Mouse (Mus musculus) ES-E14 (cell line): ENCODE results near the gene Tia1. TPM values are rescaled to one million over a fixed set of nuclear protein-coding genes. Genes with fewer than 3 reads are reported as not detected.
A peak's percentile ranks its signal among the peaks of the same experiment; 100 is the strongest.

Source experiments
- DNase-seq: peaks from one replicate; pipeline ENCODE4 v3.0.0-alpha.2; 2013; ENCODE audit warnings: low read depth, low spot score
- H3K27ac ChIP-seq: 2 replicates; pipeline ENCODE4 v1.5.1; 2012; ENCODE audit warnings: low read depth, mild to moderate bottlenecking, low read length, moderate library complexity, mixed read lengths; ENCODE audit not compliant: poor library complexity, insufficient read depth, severe bottlenecking
- H3K36me3 ChIP-seq: 2 replicates; pipeline ENCODE4 v1.6.1; 2012; ENCODE audit warnings: mild to moderate bottlenecking, low read length, moderate library complexity, mixed read lengths; ENCODE audit not compliant: control insufficient read depth, poor library complexity, insufficient read depth, severe bottlenecking
- H3K4me1 ChIP-seq, 2 experiments: fragments of 150-350 bp in 1 of 2; sonication (generic) in 1 of 2; 2 replicates each; pipeline ENCODE4 v1.6.1; 2012; ENCODE audit warnings: low read length in 2 of 2, mild to moderate bottlenecking in 1 of 2, mixed read lengths in 1 of 2; ENCODE audit not compliant: control insufficient read depth in 2 of 2, insufficient read depth in 2 of 2, poor library complexity in 1 of 2
- H3K4me3 ChIP-seq, 2 experiments: fragments of 150-350 bp in 1 of 2; sonication (generic) in 1 of 2; 2 replicates each; pipeline ENCODE4 v1.5.1; 2012; ENCODE audit warnings: low read length in 2 of 2, low read depth in 1 of 2, mild to moderate bottlenecking in 1 of 2, mixed read lengths in 1 of 2; ENCODE audit not compliant: insufficient read depth in 1 of 2, poor library complexity in 1 of 2, severe bottlenecking in 1 of 2
- H3K9ac ChIP-seq: 2 replicates; pipeline ENCODE4 v1.6.1; 2012; ENCODE audit warnings: low read depth, mild to moderate bottlenecking, low read length, mixed read lengths; ENCODE audit not compliant: poor library complexity, insufficient read depth, severe bottlenecking
- H3K9me3 ChIP-seq: fragments of 150-350 bp; sonication (generic); 2 replicates; pipeline ENCODE4 v1.6.1; 2012; ENCODE audit warnings: low read depth, mild to moderate bottlenecking, low read length; ENCODE audit not compliant: control insufficient read depth, insufficient read depth
- CHD2 ChIP-seq: IDR thresholded peaks from 2 replicates; pipeline ENCODE4 v1.6.1; 2014; ENCODE audit warnings: mild to moderate bottlenecking, low read depth, low read length, inconsistent platforms
- HCFC1 ChIP-seq: IDR thresholded peaks from 2 replicates; pipeline ENCODE4 v1.6.1; 2012; ENCODE audit warnings: low read length, inconsistent platforms, borderline replicate concordance; ENCODE audit not compliant: insufficient read depth
- MAFK ChIP-seq: IDR thresholded peaks from 2 replicates; pipeline ENCODE4 v1.6.1; 2014; ENCODE audit warnings: mild to moderate bottlenecking, low read depth, low read length, inconsistent platforms; ENCODE audit not compliant: insufficient read depth
- ZC3H11A ChIP-seq: IDR thresholded peaks from 2 replicates; pipeline ENCODE4 v1.6.1; 2012; ENCODE audit warnings: low read depth, mild to moderate bottlenecking, inconsistent platforms, low read length, borderline replicate concordance
- ZNF384 ChIP-seq: IDR thresholded peaks from 2 replicates; pipeline ENCODE4 v1.6.1; 2012; ENCODE audit warnings: low read depth, low read length, inconsistent platforms
- in situ Hi-C, 2 experiments: fragments of 600-800 bp; cut with MboI; formaldehyde crosslinking; loops; one replicate each; pipeline ENCODE4 v1.15.1; 2025; ENCODE audit warnings: low sequenced_read_pairs in 2 of 2, inconsistent platforms in 1 of 2; ENCODE audit not compliant: unreplicated experiment in 2 of 2
- total RNA-seq: library from RNA; depleted of rRNA; stranded (reverse); fragments of 300-350 nt; gene quantifications from 2 replicates; pipeline ENCODE4 v1.2.3, GENCODE M21; 2012

Gene Tia1
- total RNA-seq, 1 experiment = 46.1 TPM

DNA sequence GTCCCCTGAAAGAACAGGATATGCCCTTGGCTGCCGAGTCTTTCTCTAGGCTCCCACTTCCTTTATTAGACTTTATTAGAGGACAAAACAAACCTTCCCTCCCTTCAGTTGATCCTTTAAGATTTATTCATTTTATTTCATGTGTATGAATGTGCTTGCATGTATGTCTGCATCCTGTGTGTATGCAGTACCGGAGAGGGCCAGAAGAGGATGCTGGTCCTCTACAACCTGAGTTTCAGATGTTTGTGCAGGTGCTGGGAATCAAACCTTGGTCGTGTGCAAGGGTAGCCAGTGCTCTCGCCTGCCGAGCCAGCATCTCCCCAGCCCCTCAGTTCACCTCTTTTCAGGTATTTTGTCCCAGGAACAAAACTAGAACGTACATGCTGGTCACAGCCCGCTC lies 42.6 kb upstream of the Tia1 start:
- in situ Hi-C loops = loop anchor here in 1 of 2 experiments (25.0 kb wide), 1 partner anchor 224 kb away; no protein-coding TSS in a partner anchor
- no peak for TF ChIP-seq HCFC1
- no peak for TF ChIP-seq ZNF384

DNA sequence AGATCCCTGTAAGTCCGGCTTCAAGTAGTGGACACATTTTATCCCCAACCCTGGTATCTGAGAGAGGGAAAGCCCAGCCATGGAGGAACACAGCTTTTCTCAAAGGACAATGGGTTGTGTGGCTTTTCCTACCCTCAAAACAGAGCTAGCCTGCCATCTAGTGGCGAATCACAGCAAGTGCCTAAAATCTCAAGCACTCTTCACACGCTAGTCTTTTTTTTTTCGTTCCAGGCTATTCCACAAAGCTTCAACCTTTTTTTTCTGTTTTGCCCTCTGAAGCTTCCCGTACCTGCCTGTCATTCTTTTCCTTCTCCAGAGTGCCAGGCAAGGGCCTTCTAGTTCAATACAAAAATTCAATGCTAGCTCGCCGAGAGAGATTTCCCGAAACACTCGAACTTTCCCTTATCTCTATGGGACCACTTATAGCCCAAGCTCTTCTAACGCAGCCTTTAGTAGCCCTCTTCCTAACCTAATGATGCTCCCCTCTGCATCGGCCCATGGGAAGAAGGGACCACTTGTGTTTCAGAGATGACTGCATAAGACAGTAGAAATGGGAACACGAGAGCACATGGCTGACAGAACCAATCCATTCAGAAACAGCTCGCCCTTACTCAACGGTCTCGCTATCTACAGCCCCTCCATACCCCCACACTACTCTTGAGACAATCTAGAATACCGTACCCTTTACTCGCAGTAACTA lies 39.4 kb upstream of the Tia1 start:
- Histone ChIP-seq H3K4me3 (peak overlapping the region in 1 of 2 experiments; percentile 52; a peak in 2 of 4 replicates), H3K9ac (peak overlapping the region; percentile 56; the same call in 1 of the 2 replicates), H3K27ac (no peak overlapping the region), H3K4me1 (peaks cover 0 to 3% of the 10 kb centered on the region in 2 experiments; a peak in 1 of 4 replicates), H3K9me3 (no peaks in the 10 kb centered on the region), H3K36me3 (peaks cover 9% of the 10 kb centered on the region)
- no peak for TF ChIP-seq HCFC1
- TF ChIP-seq ZC3H11A = peak; percentile 74; the same call in 1 of the 2 replicates
- no peak for TF ChIP-seq MAFK
- no peak for TF ChIP-seq CHD2
- TF ChIP-seq ZNF384 = peak; percentile 91
- in situ Hi-C loops = loop anchor here in 1 of 2 experiments (25.0 kb wide), 1 partner anchor 227 kb away; no protein-coding TSS in a partner anchor
- DNase-seq = peak; percentile 79

More for the DNA sequence above, 42.6 kb upstream of the Tia1 start:
- H3K4me3 ChIP-seq = no peak overlapping the region
- no peak overlapping the region for H3K9ac ChIP-seq
- no peak for DNase-seq
- no peak overlapping the region for H3K27ac ChIP-seq
- H3K36me3 ChIP-seq = 0 out of 2 replicates have a peak, but pooled peaks cover under 1% of the 10 kb centered on the region
- peaks cover 0 to under 1% of the 10 kb centered on the region in 2 experiments; a peak in 1 of 4 replicates for H3K4me1 ChIP-seq
- no peaks in the 10 kb centered on the region for H3K9me3 ChIP-seq

DNA sequence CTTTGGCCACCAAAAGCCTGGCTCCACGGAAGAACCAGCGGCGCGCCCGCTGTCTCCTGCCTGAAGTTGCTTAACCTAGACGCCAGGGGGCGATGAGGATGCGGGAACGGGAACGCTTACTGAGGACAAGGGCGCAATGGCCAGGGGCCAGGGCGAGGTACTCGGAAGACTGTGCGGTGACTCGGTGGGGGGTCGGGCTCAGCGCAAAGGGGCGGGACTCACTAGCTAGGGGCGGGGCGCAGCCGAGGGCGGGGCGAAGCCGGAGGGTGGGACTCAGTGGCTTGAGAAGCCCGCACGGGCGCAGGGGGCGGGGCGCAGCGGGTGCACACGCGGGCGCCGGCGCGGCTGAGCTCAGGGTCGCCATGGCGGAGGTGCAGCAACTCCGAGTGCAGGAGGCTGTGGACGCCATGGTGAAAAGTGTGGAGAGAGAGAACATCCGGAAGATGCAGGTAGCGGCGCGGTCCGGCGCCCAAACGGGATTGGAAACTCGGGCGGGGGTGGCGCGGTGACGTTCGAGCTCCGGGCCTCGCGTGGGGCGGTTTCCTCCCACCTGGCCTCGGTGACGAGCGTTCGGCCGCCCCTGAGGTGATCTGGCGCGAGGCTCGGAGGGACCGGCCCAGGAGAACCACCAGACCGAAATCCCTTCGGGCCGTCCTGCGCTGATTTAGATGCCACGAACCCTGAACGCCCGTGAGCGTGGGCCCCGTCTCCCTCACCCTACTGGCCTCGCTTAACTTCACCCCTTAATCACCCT lies 38.5 kb upstream of the Tia1 start, which contains the start of gene Fam136a:
TSS of gene Fam136a (plus strand) at position 276 of the 754 bp plus-strand sequence.
- H3K9me3 ChIP-seq = no peaks in the 10 kb centered on the region
- H3K4me1 ChIP-seq = peaks cover 0 to 5% of the 10 kb centered on the region in 2 experiments; a peak in 1 of 4 replicates
- H3K36me3 ChIP-seq = peaks cover 9% of the 10 kb centered on the region
- in situ Hi-C loops = loop anchor here in 1 of 2 experiments (25.0 kb wide), 1 partner anchor 228 kb away; no protein-coding TSS in a partner anchor
- DNase-seq = peak; percentile 98
- H3K4me3 ChIP-seq = peak within 1 kb of the TSS; percentile 82 to 97
- peak within 1 kb of the TSS; percentile 68 for H3K27ac ChIP-seq
- peak within 1 kb of the TSS; percentile 98 for H3K9ac ChIP-seq
- TF ChIP-seq CHD2 (no peak), ZNF384 (no peak), MAFK (no peak), HCFC1 (no peak; the same call in 1 of the 2 replicates), ZC3H11A (no peak)

DNA sequence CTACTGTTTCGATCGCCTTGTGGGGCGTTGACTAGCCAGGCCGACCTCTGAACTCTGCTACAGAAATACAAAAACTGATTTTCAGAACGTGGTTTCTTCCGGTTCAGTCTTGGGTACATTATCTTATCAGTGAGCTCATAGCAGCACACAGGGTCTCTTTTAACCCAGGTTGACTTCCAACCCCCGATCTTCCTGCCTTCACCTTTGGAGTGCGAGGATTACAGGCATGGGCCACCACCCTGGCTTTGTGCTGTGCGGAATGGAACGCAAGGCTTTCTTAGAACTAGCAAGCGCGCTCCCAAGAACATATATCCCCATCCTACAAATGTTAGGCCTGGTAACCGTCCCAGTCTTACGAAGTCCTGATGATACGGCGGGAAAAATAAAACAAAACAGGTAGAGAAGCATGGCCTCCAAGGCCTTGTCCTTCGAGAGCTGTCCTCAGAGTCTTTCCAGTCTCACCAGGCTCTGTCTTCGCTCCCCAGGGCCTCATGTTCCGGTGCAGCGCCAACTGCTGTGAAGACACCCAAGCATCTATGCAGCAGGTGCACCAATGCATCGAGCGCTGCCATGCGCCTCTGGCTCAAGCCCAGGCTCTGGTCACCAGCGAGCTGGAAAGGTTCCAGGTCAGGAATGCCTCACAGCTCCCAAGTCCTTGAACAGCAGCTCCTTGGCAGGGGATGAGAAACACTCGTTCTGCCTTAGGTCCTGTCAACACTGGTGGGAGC lies 37.7 kb upstream of the Tia1 start:
- Histone ChIP-seq H3K9ac (peak overlapping the region; percentile 98), H3K36me3 (peaks cover 9% of the 10 kb centered on the region), H3K4me3 (peak overlapping the region; percentile 82 to 97), H3K27ac (peak overlapping the region; percentile 68), H3K4me1 (peaks cover 0 to 7% of the 10 kb centered on the region in 2 experiments; a peak in 1 of 4 replicates), H3K9me3 (no peaks in the 10 kb centered on the region)
- DNase-seq = no peak
- in situ Hi-C loops = loop anchor here in 1 of 2 experiments (25.0 kb wide), 1 partner anchor 229 kb away; no protein-coding TSS in a partner anchor
- TF ChIP-seq ZNF384 (no peak), ZC3H11A (no peak), HCFC1 (no peak), MAFK (no peak), CHD2 (no peak)
